Mouse (Mus musculus) kidney, embryonic 16.5 days (tissue): ENCODE measurements at regions not wholly inside any gene's neighbourhood (a gene's known extent, or its start where the extent isn't known, plus 50 kb on each side); places are given as distances from the start of the nearest gene placed in this dataset.

Experiments used
- ATAC-seq: fragments of 200-750 bp; cut with Nextera tagmentation; 2 replicates; pipeline ENCODE4 v1.8.0; 2017; ENCODE audit warnings: moderate TSS enrichment; ENCODE audit not compliant: low FRiP score, low TSS enrichment
- H3K27ac ChIP-seq: fragments of 300-500 bp; sonication (generic); 2 replicates; pipeline ENCODE4 v1.5.1; 2014; ENCODE audit warnings: low read length
- H3K27me3 ChIP-seq: fragments of 300-500 bp; sonication (generic); 2 replicates; pipeline ENCODE4 v1.6.1; 2014; ENCODE audit warnings: low read length, control low read depth, mixed read lengths; ENCODE audit not compliant: insufficient read depth
- H3K36me3 ChIP-seq: fragments of 300-500 bp; sonication (generic); 2 replicates; pipeline ENCODE4 v1.6.1; 2014; ENCODE audit warnings: low read length, control low read depth, mixed read lengths; ENCODE audit not compliant: insufficient read depth
- H3K4me1 ChIP-seq: fragments of 300-500 bp; sonication (generic); 2 replicates; pipeline ENCODE4 v1.6.1; 2014; ENCODE audit warnings: low read length, control low read depth, mixed read lengths; ENCODE audit not compliant: insufficient read depth
- H3K4me2 ChIP-seq: fragments of 300-500 bp; sonication (generic); replicated peaks from 2 replicates; pipeline ENCODE4 v1.6.1; 2014; ENCODE audit warnings: low read depth, low read length
- H3K4me3 ChIP-seq: fragments of 300-500 bp; sonication (generic); 2 replicates; pipeline ENCODE4 v1.5.1; 2014; ENCODE audit warnings: mild to moderate bottlenecking, low read length
- H3K9ac ChIP-seq: fragments of 300-500 bp; sonication (generic); replicated peaks from 2 replicates; pipeline ENCODE4 v1.6.1; 2014; ENCODE audit warnings: low read length
- H3K9me3 ChIP-seq: fragments of 300-500 bp; sonication (generic); 2 replicates; pipeline ENCODE4 v1.6.1; 2016; ENCODE audit warnings: low read length, control low read depth
- WGBS: fragments of 180-500 bp; shearing (Covaris S2); extraction: QIAGEN DNeasy Blood & Tissue Kit; methylation state at CpG from one replicate; pipeline ENCODE4 v1.1.7; 2014; 5-methylcytosine and 5-hydroxymethylcytosine counted together

DNA sequence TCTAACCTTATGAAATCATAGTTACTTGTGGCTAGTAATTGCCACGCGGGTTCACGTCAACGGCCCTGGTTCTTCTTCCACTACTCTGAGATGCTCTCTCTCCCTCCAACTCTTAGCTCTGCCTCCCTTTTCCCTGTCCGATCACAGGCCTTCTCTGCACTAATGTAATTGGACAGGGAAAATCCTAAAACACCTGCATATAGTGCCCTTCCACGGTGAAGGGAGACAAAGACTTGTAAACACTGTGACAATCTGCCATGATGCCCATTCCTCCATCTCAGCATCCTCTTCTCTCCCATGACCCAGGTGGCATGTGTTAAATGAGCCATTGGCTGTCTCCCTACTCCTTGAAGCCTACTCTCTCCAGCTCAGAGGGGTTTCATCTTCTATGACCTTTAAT is 74.9 kb downstream of the Vcpkmt start:
- Histone ChIP-seq H3K27ac (no peak overlapping the region), H3K4me2 (no peak overlapping the region), H3K9ac (no peak overlapping the region), H3K9me3 (no peaks in the 10 kb centered on the region), H3K4me3 (no peak overlapping the region), H3K27me3 (no peaks in the 10 kb centered on the region), H3K4me1 (peaks cover 2% of the 10 kb centered on the region), H3K36me3 (no peaks in the 10 kb centered on the region)
- no peak for ATAC-seq
- WGBS: 91% methylated on average over 6 of the region's 6 CpGs

DNA sequence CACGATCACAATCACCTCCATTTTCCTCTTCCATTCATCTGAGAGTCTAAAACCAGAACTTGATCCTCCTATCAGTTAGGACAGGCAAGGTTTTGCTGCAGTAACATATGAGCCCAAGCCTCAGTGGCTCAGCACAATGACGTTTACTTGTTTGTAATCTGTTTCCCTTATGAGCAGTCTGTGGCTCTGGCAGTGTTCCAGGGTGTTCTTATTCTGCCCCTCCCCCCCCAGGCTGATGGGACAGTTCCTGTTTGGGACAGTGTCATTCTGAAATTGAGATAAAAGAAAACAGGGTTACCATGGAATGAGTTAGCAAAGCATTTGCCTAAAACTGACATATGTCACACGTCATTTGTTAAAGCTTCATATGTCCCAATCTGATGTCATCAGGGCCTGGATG is 75.5 kb downstream of the Vcpkmt start:
- Histone ChIP-seq H3K27me3 (no peaks in the 10 kb centered on the region), H3K27ac (no peak overlapping the region), H3K9me3 (no peaks in the 10 kb centered on the region), H3K36me3 (no peaks in the 10 kb centered on the region), H3K4me2 (no peak overlapping the region), H3K9ac (no peak overlapping the region), H3K4me1 (peaks cover 8% of the 10 kb centered on the region), H3K4me3 (no peak overlapping the region)
- 76% methylated on average over 3 of the region's 3 CpGs for WGBS
- no peak for ATAC-seq

DNA sequence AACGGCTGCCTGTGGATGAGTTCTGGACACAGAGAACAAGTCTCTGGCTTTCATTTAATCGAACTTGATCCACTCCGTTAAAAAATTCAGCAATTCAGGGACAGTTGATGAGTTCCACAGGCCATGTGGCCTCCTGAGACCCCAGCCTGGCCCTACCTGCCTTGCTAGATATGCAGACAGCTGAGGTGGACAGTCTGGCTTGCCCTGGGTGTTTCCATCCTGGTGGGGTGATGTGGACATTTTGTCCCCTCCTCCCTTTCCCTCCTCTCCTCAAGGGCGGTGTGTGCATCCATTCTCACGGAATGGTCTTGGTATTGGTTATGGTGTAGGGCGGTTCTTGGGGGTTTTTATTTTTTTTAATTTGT is 80.1 kb downstream of the Vcpkmt start:
- Histone ChIP-seq H3K4me1 (peaks cover 26% of the 10 kb centered on the region), H3K27me3 (no peaks in the 10 kb centered on the region), H3K27ac (peak overlapping the region; percentile 87), H3K4me3 (no peak overlapping the region), H3K36me3 (no peaks in the 10 kb centered on the region), H3K4me2 (peak overlapping the region; percentile 33), H3K9me3 (no peaks in the 10 kb centered on the region), H3K9ac (peak overlapping the region; percentile 48)
- ATAC-seq: peak; percentile 7; the same call in 1 of the 2 replicates
- 70% methylated on average over 6 of the region's 6 CpGs for WGBS

DNA sequence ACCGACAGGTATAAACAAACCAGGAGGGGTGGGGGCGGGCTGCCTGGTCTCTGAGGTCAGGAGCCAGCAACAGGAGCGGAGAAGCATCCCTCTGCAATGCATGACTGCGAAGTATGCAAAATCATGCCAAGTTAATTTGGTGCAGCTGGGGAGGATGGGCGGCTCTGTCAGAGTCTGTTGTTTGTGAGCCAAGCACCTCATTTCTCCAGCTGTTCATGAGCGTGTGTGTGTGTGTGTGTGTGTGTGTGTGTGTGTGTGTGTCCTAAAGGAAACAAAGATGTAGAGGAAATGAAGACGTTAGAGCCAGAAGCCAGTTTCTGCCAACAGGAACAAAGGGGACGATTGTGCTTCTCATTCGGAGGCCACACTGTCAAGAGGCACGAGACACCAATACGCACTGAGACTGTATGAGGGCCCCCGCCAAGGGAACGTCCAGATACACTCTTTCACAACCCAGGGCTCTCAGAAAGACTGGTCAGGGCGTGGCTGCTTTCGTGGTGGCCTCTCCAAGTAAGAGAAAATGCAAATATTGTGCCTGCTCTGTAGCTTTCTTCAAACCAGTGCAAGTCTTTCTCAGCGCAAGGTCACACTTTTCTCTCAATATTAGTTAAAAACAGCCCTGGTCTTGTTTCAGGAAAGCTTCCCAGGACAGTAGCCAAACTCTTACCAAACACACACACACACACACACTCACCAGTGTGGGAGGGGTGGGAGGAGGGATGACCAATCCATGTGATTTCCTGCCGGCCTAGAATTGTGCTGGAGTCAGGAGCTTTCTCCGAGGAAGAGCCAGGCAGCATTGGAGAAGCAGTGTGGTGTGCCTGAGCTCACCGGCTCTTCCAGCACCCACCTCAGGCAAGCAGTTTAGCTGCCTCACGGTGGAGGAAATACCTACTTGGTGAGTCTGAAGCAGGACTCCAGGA is 80.8 kb downstream of the Vcpkmt start:
- no peaks in the 10 kb centered on the region for H3K9me3 ChIP-seq
- no peaks in the 10 kb centered on the region for H3K27me3 ChIP-seq
- H3K36me3 ChIP-seq: no peaks in the 10 kb centered on the region
- H3K4me3 ChIP-seq: no peak overlapping the region
- 18% methylated on average over 20 of the region's 20 CpGs for WGBS
- H3K27ac ChIP-seq: peak overlapping the region; percentile 87
- H3K9ac ChIP-seq: peak overlapping the region; percentile 48
- peak overlapping the region; percentile 33 for H3K4me2 ChIP-seq
- peak; percentile 92 for ATAC-seq
- peaks cover 26% of the 10 kb centered on the region for H3K4me1 ChIP-seq

DNA sequence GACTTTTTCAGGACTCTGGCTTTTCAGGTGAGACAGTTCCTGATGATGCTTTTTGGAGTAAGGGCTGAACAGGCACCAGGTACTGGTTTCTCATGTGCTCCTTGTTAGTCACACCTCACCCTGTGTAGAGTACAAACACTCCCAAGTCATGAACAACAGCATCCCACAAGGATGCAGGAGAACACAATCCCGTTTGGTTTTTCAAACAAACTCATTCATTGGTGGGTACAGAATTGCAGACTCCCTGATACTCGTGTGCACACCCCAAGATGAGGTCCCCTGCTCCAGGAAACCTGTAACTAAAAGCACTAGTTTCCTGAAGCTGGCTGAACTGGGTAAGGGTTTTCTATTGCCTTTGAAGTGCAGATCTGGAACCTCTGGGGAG is 81.5 kb downstream of the Vcpkmt start:
- Histone ChIP-seq H3K27me3 (no peaks in the 10 kb centered on the region), H3K27ac (peak overlapping the region; percentile 87), H3K36me3 (no peaks in the 10 kb centered on the region), H3K4me3 (no peak overlapping the region), H3K4me2 (peak overlapping the region; percentile 33; the same call in 1 of the 2 replicates), H3K9me3 (no peaks in the 10 kb centered on the region), H3K9ac (no peak overlapping the region), H3K4me1 (peaks cover 26% of the 10 kb centered on the region)
- 46% methylated on average over 2 of the region's 2 CpGs for WGBS
- no peak for ATAC-seq

DNA sequence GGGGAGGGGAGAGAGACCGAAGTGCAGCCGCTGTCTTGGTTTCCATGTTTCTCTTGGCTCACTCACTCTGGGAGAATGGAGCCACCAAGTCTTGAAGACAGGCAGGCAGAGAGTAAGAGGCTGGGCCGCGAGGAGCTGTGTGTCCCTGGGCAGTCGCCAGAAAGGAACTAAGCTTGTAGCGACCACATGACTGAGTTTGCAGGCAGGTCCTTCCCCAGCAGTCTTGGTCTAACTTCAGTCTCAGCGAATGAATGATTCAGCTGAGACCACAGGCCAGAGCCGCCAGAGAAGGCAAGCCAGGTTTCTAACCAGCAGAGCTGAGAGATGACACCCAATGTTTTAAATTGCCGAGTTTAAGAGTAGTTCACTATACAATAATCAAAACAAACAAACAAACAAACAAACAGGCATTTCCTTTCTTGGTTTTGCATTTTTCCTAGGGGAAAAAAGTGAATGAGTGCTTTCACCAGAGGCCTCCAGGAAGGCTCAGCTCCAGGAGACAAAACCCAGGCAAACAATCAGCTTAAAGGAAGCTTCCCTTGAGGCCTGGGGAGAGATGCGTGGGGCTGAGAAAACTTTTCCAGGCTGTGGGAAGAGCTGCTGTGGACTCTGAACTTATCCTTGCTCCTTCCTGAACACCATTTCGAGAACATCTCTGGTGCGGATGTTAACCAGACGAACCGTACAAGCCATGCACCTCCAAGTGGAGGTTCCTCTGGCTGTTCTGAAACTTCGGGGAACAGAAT is 82.1 kb downstream of the Vcpkmt start:
- no peaks in the 10 kb centered on the region for H3K36me3 ChIP-seq
- peak overlapping the region; percentile 87 for H3K27ac ChIP-seq
- no peak overlapping the region for H3K9ac ChIP-seq
- H3K4me3 ChIP-seq: no peak overlapping the region
- no peak overlapping the region for H3K4me2 ChIP-seq
- no peaks in the 10 kb centered on the region for H3K9me3 ChIP-seq
- ATAC-seq: no peak; the same call in 1 of the 2 replicates
- no peaks in the 10 kb centered on the region for H3K27me3 ChIP-seq
- peaks cover 27% of the 10 kb centered on the region for H3K4me1 ChIP-seq
- 64% methylated on average over 15 of the region's 15 CpGs for WGBS

DNA sequence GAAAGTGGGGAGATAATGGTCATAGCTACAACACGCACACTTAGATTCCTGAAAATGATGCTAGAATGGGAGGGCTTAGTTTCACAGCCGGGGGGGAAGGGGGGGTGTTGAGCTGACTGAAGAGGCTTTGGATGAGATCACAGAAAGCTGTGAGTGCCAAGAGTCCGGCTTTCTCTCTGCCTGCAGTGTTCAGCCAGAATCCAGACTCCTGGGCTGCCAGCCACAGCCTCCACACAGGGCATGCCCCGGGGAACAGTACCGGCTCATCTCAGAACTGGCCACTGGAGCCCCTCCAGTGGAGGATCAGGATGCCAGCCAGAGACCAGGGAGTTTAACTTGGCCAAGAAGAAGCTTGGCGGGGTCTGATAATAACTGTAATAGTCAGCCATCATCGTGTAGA is 85.7 kb downstream of the Vcpkmt start:
- peaks cover 30% of the 10 kb centered on the region for H3K4me1 ChIP-seq
- H3K36me3 ChIP-seq: no peaks in the 10 kb centered on the region
- H3K27me3 ChIP-seq: no peaks in the 10 kb centered on the region
- H3K27ac ChIP-seq: 0 out of 2 replicates have a peak overlapping the region, but pooled peaks have one; percentile 9
- no peak overlapping the region for H3K4me2 ChIP-seq
- H3K4me3 ChIP-seq: no peak overlapping the region
- ATAC-seq: no peak
- H3K9ac ChIP-seq: no peak overlapping the region
- H3K9me3 ChIP-seq: no peaks in the 10 kb centered on the region
- WGBS: 78% methylated on average over 7 of the region's 7 CpGs

DNA sequence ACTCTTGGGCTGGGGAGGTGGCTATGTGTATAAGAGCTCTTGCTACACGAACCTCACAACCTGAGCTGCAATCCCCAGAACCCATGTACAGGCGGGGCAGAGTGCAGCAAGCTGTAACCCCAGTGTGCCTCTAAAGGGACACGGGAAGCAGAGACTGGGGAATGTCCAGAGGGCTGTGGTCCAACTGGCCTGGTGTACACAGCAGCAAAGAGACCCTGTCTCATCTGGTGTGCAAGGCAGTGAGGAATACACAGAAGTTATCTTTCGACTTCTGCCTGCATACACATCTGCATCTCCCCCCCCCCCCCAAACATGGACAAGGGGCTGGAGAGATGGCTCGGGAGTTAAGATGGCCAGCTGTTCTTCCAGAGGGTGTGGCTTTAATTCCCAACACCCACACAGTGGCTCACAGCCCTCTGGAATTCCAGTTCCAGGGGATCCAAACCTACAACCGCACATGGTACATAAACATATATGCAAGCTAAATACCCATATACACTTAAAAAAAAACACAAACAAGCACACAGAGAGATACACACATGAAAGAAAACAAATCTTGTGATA is 86.4 kb downstream of the Vcpkmt start:
- H3K36me3 ChIP-seq: no peaks in the 10 kb centered on the region
- H3K4me3 ChIP-seq: no peak overlapping the region
- peak; percentile 28; the same call in 1 of the 2 replicates for ATAC-seq
- H3K4me1 ChIP-seq: peaks cover 23% of the 10 kb centered on the region
- WGBS: 61% methylated on average over 6 of the region's 6 CpGs
- H3K9ac ChIP-seq: no peak overlapping the region
- no peaks in the 10 kb centered on the region for H3K27me3 ChIP-seq
- H3K4me2 ChIP-seq: no peak overlapping the region
- no peaks in the 10 kb centered on the region for H3K9me3 ChIP-seq
- H3K27ac ChIP-seq: no peak overlapping the region

DNA sequence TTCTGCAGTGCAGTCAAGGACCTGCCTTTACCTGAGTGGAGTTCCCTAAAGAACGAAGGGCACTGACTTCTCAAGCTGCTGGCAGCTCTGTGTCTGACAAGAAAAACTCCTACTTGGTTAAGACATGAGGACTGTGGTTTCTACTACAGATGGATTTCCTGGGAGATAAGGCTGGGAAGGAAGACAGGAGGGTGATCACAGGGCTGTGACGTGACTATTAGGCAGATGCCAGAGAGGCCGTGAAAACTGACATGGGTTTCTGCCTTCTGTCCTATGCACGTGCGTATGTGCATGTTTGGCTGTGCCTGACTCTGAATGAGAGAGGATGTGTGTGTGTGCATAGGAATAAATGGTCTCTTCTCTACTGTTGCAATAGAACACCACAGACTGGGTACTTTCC is 87.1 kb downstream of the Vcpkmt start:
- ATAC-seq: no peak
- peaks cover 16% of the 10 kb centered on the region for H3K4me1 ChIP-seq
- H3K27ac ChIP-seq: no peak overlapping the region; the same call in 1 of the 2 replicates
- WGBS: 76% methylated on average over 5 of the region's 5 CpGs
- H3K9ac ChIP-seq: no peak overlapping the region
- H3K4me2 ChIP-seq: no peak overlapping the region
- no peaks in the 10 kb centered on the region for H3K9me3 ChIP-seq
- H3K4me3 ChIP-seq: no peak overlapping the region
- no peaks in the 10 kb centered on the region for H3K36me3 ChIP-seq
- H3K27me3 ChIP-seq: no peaks in the 10 kb centered on the region
